Mouse (Mus musculus): ENCODE data around the gene Dpep1. TPM values are rescaled to one million over a fixed set of nuclear protein-coding genes. Genes with fewer than 3 reads are reported as not detected.
"Not testable (repeated sequence)": the region's sequence is repeated elsewhere in the genome, so short reads cannot be mapped to it uniquely, and the experiment has no call there.

Gene Dpep1
- polyA plus RNA-seq, 1 experiment from 2014 or later = 0.36 TPM

DNA sequence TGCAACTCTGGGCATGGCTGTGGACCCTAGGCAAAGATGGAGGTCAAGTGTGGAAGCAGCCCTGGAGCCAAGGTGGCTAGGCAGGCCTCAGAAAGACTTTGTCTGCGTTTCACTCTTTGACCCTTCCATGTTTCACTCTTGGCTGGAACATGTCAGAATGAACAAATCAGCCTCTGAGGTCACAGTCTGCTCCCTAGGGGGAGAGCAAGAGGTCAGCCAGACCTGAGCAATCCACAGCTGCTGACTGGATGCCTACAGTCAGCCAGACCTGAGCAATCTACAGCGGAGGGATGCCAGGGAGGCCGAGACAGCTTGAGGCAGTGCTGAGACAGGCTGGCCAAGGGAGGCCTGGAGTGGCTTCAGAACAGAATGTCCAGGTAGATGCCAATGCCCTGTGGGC lies 4.7 kb upstream of the Dpep1 start:
- H3K27me3 ChIP-seq = no peaks in the 10 kb centered on the region
- ATAC-seq (ENCODE audit: low FRiP score) = no peak
- H3K4me2 ChIP-seq (replicated peaks) = no peak overlapping the region
- H3K36me3 ChIP-seq = no peaks in the 10 kb centered on the region
- WGBS = 59% methylated on average over 3 of the region's 3 CpGs
- H3K9ac ChIP-seq = no peak overlapping the region
- H3K27ac ChIP-seq = no peak overlapping the region
- H3K9me3 ChIP-seq (replicated peaks) = peaks cover 13% of the 10 kb centered on the region
- H3K4me3 ChIP-seq = no peak overlapping the region
- peaks cover 3% of the 10 kb centered on the region for H3K4me1 ChIP-seq

DNA sequence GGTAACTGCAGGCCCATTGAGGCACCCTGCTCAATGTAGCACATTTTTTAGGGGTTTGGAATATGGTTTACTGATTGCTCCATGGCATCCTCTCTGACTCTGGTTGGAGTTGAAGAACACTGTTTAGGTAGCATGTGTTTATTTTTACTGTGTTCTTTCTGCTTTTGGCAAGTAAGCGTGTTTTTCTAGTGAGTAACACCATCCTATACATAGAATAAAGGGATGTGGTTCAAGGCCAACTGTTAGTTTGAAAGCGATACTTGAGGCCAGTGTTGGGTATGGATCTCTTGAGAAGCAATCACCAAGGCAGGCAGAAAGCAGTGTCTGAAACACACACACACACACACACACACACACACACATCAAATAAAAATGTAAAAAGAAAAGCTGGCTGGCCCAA lies 2.0 kb downstream of the Dpep1 start:
- ATAC-seq (ENCODE audit: low FRiP score) = no peak
- H3K27me3 ChIP-seq = no peaks in the 10 kb centered on the region
- 82% methylated on average over 2 of the region's 2 CpGs for WGBS
- no peak overlapping the region for H3K4me2 ChIP-seq (replicated peaks)
- H3K9me3 ChIP-seq (replicated peaks) = no peaks in the 10 kb centered on the region
- H3K27ac ChIP-seq = no peak overlapping the region
- peaks cover 3% of the 10 kb centered on the region for H3K4me1 ChIP-seq
- H3K4me3 ChIP-seq = no peak overlapping the region
- H3K9ac ChIP-seq = no peak overlapping the region
- H3K36me3 ChIP-seq = no peaks in the 10 kb centered on the region

DNA sequence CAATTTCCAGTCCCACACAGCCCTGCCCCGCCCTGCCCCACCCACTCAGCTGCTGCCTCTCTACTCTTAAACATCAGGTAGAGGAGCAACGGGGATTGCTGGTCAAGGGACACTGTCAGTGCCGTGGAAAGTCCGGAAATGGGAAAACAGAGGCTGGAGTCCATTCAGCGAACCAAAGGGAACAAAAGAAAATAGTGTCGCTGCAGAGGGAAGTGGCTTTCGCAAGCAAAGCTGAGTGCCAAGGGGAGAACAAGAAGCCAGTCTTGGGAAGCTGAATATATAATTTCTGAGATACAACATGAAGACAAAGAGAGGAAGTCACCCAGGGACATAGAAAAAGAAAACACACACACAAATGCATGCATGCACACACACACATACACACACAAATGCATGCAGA lies 2.8 kb downstream of the Dpep1 start:
- WGBS = 81% methylated on average over 7 of the region's 7 CpGs
- Histone ChIP-seq H3K27me3 (no peaks in the 10 kb centered on the region), H3K4me1 (peaks cover 3% of the 10 kb centered on the region), H3K9me3 (replicated peaks) (no peaks in the 10 kb centered on the region), H3K4me2 (replicated peaks) (no peak overlapping the region), H3K4me3 (no peak overlapping the region), H3K27ac (no peak overlapping the region), H3K9ac (no peak overlapping the region), H3K36me3 (no peaks in the 10 kb centered on the region)
- no peak for ATAC-seq (ENCODE audit: low FRiP score)

DNA sequence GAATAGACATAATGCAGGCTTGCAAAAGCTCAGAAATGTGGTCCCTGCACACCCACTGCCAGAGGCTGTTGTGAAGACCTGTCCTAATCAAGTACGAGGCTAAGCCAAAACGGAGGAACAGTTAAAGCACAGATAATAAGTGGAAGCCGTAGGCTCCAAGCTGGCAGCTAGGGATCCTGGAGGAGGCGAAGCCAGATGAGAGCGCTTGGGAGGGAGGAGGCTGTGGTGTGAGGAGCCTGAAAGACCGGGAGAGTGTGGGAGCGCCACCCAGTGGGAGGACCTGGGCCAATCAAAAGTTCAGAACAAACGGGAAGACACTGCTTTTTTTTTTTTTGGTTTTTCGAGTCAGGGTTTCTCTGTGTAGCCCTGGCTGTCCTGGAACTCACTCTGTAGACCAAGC lies 4.6 kb downstream of the Dpep1 start:
- H3K9ac ChIP-seq = no peak overlapping the region
- H3K27ac ChIP-seq = no peak overlapping the region
- no peak overlapping the region for H3K4me3 ChIP-seq
- no peaks in the 10 kb centered on the region for H3K36me3 ChIP-seq
- no peak overlapping the region for H3K4me2 ChIP-seq (replicated peaks)
- peaks cover 3% of the 10 kb centered on the region for H3K4me1 ChIP-seq
- H3K9me3 ChIP-seq (replicated peaks) = no peaks in the 10 kb centered on the region
- WGBS = 4% methylated on average over 9 of the region's 9 CpGs
- no peaks in the 10 kb centered on the region for H3K27me3 ChIP-seq
- ATAC-seq (ENCODE audit: low FRiP score) = no peak

DNA sequence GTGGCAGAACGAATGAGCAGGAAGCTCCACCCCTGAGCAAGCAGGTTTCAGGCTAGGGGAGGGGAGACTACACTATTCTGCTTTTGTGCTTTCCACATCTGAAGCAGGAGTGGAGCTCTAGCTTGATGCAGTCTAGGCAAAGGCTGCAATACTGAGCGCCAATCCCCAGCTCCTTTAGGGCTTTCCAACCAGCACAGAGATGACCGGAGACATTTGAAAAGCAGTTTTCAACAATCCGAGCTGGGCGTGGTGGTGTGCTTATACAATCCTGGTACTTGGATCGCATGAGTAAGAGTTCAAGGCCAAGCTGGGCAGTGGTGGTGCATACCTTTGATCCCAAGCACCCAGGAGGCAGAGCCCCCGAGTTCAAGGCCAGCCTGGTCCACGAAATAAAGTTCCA lies 5.9 kb downstream of the Dpep1 start:
- WGBS = 61% methylated on average over 8 of the region's 8 CpGs
- ATAC-seq (ENCODE audit: low FRiP score) = no peak

DNA sequence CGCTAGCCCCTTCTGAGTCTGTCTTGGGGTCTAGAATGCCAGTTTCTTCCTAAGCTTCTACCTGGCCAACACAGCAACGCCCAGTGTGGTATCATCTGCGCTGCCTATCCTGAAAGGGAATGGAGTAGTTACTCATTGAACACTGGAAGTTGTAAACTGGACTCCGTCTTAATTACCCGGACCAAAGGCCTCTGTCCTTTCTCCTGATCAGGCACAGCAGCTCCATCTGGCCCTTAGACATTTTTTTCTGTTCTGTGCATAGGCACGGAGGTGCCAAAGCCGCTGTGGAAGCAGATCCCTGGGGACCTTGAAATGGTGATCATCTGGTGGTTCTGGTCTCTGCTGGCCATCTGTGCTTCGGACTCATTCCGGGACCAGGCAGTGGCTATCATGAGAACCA lies 7.7 kb downstream of the Dpep1 start:
- Histone ChIP-seq H3K9ac (no peak overlapping the region), H3K4me2 (replicated peaks) (no peak overlapping the region), H3K4me1 (no peaks in the 10 kb centered on the region), H3K36me3 (no peaks in the 10 kb centered on the region), H3K27ac (no peak overlapping the region), H3K9me3 (replicated peaks) (no peaks in the 10 kb centered on the region), H3K4me3 (no peak overlapping the region), H3K27me3 (no peaks in the 10 kb centered on the region)
- WGBS = 86% methylated on average over 9 of the region's 9 CpGs
- no peak for ATAC-seq (ENCODE audit: low FRiP score)

More for the DNA sequence above, 5.9 kb downstream of the Dpep1 start:
- H3K9me3 ChIP-seq (replicated peaks) = no peaks in the 10 kb centered on the region
- H3K9ac ChIP-seq = no peak overlapping the region
- no peaks in the 10 kb centered on the region for H3K4me1 ChIP-seq
- H3K4me3 ChIP-seq = no peak overlapping the region
- H3K27me3 ChIP-seq = no peaks in the 10 kb centered on the region
- H3K36me3 ChIP-seq = no peaks in the 10 kb centered on the region
- no peak overlapping the region for H3K4me2 ChIP-seq (replicated peaks)
- no peak overlapping the region for H3K27ac ChIP-seq

DNA sequence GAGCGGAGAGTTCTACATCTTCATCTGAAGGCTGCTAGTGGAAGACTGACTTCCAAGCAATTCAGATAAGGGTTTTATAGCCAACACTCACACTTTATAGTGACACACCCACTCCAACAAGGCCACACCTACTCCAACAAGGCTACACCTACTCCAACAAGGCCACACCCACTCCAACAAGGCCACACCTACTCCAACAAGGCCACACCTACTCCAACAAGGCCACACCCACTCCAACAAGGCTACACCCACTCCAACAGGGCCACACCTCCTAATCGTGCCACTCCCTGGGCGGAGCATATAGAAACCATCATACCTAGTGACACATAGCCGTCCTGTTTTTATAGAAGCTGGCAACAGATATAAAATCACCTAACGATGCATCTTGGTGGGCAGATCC lies 11.0 kb downstream of the Dpep1 start:
- not testable (repeated sequence) for H3K4me2 ChIP-seq (replicated peaks); H3K36me3 ChIP-seq; H3K27me3 ChIP-seq; H3K9me3 ChIP-seq (replicated peaks); H3K27ac ChIP-seq; H3K9ac ChIP-seq; H3K4me1 ChIP-seq; ATAC-seq (ENCODE audit: low FRiP score); H3K4me3 ChIP-seq
- whole genome bisulfite sequencing = 75% methylated on average over 5 of the region's 5 CpGs

DNA sequence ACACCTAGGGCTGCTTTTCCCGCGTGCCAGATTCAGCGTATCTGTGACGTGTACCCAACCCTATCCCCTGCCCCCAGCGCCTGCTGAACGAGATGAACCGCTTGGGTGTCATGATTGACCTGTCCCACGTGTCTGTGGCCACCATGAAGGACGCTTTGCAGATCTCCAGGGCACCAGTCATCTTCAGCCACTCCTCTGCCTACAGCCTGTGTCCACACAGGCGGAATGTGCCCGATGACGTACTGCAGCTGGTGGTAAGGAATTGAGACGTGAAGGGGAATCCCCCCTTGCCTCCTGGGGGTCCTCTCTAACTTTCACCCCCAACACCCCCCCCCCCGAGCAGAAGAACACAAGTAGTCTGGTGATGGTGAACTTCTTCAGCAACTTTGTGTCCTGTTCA lies 13.8 kb downstream of the Dpep1 start:
- no peak for ATAC-seq (ENCODE audit: low FRiP score)
- H3K9me3 ChIP-seq (replicated peaks) = no peaks in the 10 kb centered on the region
- H3K36me3 ChIP-seq = peaks cover 9% of the 10 kb centered on the region
- H3K4me1 ChIP-seq = 0 out of 2 replicates have a peak, but pooled peaks cover 3% of the 10 kb centered on the region
- H3K9ac ChIP-seq = no peak overlapping the region
- 75% methylated on average over 14 of the region's 14 CpGs for WGBS
- no peak overlapping the region for H3K4me3 ChIP-seq
- H3K27ac ChIP-seq = no peak overlapping the region
- no peak overlapping the region for H3K4me2 ChIP-seq (replicated peaks)
- no peaks in the 10 kb centered on the region for H3K27me3 ChIP-seq

DNA sequence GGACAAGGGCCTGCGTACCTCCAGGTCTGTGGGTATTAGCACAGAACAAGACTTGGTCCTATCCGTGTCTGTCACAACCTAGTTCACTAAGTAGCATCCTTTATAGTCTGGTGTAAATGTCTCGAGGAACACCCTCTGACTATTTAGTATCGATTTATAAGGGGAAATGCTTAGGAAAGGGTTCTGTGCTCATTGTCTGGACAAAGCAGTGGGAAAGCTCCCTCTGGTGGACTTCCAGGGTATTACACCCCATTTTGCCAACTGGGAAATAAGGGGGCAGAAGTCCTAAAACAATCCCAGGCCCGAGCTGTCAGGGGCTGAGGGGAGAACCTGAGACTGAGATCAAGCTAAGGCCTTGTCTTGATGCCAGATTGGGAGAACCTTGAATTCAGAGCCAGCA lies 16.2 kb downstream of the Dpep1 start:
- WGBS = 30% methylated on average over 5 of the region's 5 CpGs
- 0 out of 2 replicates have a peak, but pooled peaks cover 3% of the 10 kb centered on the region for H3K4me1 ChIP-seq
- no peaks in the 10 kb centered on the region for H3K9me3 ChIP-seq (replicated peaks)
- H3K36me3 ChIP-seq = peaks cover 28% of the 10 kb centered on the region
- no peak overlapping the region for H3K27ac ChIP-seq
- no peaks in the 10 kb centered on the region for H3K27me3 ChIP-seq
- ATAC-seq (ENCODE audit: low FRiP score) = 0 out of 2 replicates have a peak, but pooled peaks have one; percentile 19
- H3K9ac ChIP-seq = no peak overlapping the region
- H3K4me2 ChIP-seq (replicated peaks) = no peak overlapping the region
- H3K4me3 ChIP-seq = no peak overlapping the region

DNA sequence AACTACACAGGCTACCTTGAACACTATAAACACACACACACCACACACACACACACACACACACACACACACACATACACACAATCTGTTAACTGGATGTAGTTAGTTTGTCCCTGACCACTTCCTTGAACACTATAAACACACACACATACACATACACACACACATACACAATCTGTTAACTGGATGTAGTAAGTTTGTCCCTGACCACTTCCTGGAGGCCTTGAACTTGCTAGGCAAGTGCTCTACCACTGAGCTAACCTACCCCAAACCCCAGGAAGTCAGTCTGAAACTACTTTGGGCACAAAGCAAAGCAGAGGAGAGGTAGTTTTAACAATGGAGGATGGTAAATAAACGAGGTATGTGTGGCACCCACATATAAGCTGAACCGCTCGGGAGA lies 17.5 kb downstream of the Dpep1 start:
- H3K27ac ChIP-seq = no peak overlapping the region
- 0 out of 2 replicates have a peak, but pooled peaks cover 3% of the 10 kb centered on the region for H3K4me1 ChIP-seq
- H3K9me3 ChIP-seq (replicated peaks) = no peaks in the 10 kb centered on the region
- no peaks in the 10 kb centered on the region for H3K27me3 ChIP-seq
- WGBS = 91% methylated on average over 3 of the region's 3 CpGs
- peaks cover 41% of the 10 kb centered on the region for H3K36me3 ChIP-seq
- no peak for ATAC-seq (ENCODE audit: low FRiP score)
- no peak overlapping the region for H3K4me2 ChIP-seq (replicated peaks)
- H3K9ac ChIP-seq = no peak overlapping the region
- no peak overlapping the region for H3K4me3 ChIP-seq

DNA sequence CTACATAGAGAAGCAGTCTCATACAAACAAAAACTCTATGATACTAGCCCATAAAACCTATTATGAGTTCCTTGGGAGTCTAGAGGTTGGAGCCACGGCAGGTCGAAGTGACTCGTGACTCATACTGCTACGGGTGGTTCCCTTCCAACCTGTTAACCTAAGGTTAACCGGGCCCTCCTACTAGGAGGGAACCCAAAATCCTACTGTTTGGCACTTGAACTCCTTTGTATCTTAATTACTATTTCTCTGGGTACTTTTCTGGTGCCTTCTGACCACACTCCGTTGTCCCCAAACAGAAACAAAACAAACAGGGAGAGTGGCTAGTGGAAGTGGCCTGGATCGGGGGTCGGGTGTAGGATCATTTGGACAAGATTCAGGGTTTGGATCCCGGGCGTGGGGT lies 25.8 kb downstream of the Dpep1 start:
- no peaks in the 10 kb centered on the region for H3K27me3 ChIP-seq
- H3K27ac ChIP-seq = no peak overlapping the region
- no peaks in the 10 kb centered on the region for H3K9me3 ChIP-seq (replicated peaks)
- 45% methylated on average over 10 of the region's 10 CpGs for WGBS
- H3K4me2 ChIP-seq (replicated peaks) = peak overlapping the region; percentile 89
- ATAC-seq (ENCODE audit: low FRiP score) = no peak
- H3K4me3 ChIP-seq = peak overlapping the region; percentile 93
- peaks cover 23% of the 10 kb centered on the region for H3K4me1 ChIP-seq
- H3K36me3 ChIP-seq = peaks cover 42% of the 10 kb centered on the region
- H3K9ac ChIP-seq = peak overlapping the region; percentile 98

DNA sequence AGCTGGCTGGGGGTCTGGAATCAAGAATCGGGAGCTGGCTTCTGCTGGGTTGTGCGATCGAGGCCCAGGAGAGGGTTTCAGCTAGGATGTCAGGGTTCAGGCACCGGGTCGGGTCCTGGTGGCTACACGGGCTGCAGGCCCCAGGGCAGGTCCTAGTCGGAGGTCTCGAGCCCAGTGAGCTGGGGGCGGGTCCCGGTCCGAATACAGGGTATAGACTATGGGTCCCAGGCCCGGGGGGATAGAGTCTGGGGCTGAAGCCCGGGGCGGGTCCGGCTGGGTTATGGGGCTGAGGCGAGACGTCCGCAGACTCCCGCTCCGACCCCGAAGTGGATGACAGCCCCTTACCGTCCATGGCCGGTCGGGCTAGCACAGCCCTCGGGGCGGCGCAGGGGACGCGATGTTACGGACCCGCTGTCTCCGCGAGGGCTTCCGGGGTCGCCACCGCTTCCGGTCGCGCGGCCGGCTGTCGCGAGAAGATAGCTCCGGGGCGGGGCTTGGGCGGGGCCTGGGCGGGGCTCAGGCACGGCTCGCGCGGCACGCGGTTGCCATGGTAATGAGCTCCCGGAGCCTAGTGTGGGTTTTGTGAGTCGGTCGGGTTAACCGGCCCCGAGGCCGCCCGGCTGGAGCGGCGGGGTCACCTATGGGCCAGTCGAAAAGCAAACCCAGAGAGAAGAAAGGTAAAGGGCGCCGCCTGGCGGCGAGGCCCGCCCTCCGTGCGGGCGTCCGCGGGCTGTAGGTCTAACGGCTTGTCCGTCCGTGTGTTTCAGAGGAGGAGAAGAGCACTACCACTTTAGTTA lies 26.5 kb downstream of the Dpep1 start, which contains the start of the genes Chmp1a and Spata33:
Gene Chmp1a (minus strand): TSS at position 443 of the 797 bp plus-strand sequence.
Gene Spata33 (plus strand): TSS at position 512 of the 797 bp plus-strand sequence.
- Histone ChIP-seq H3K36me3 (peaks cover 36% of the 10 kb centered on the region), H3K4me2 (replicated peaks) (peak within 1 kb of the TSS; percentile 89), H3K27ac (peak within 1 kb of the TSS; percentile 50), H3K4me1 (peaks cover 23% of the 10 kb centered on the region), H3K9ac (peak within 1 kb of the TSS; percentile 98), H3K27me3 (no peaks in the 10 kb centered on the region), H3K9me3 (replicated peaks) (no peaks in the 10 kb centered on the region), H3K4me3 (peak within 1 kb of the TSS; percentile 93)
- ATAC-seq (ENCODE audit: low FRiP score) = peak; percentile 95
- WGBS = 1% methylated on average over 76 of the region's 76 CpGs

Data from hindbrain, embryonic 12.5 days (tissue).